In genomic region chr2:180385231-180385895, GRCm38 (mm10) we compare ENCODE assay signal across 9 mouse cellular contexts. TPM values are rescaled to one million over a fixed set of nuclear protein-coding genes. Genes with fewer than 3 reads are reported as not detected.
DNase-seq lines count a peak whose midpoint lies in the region; ATAC-seq and TF ChIP-seq lines count a peak whose summit lies in the region.
"Had no signal": no experiment of that assay in that cellular context is flagged by ENCODE, and none has a peak within 500 bp of the region (broad histone marks: within the 10 kb centered on the region; RNA-seq: fewer than 3 reads in every experiment).

No protein-coding gene starts in this region.

- H3K27ac ChIP-seq in intestine, postnatal 0 days (ENCODE audit: low read depth, low read length), result no peak overlapping the region
- H3K27ac ChIP-seq in stomach, embryonic 14.5 days (ENCODE audit: low read length), result peak overlapping the region; percentile 56; the same call in 1 of the 2 replicates

- peak overlapping the region; percentile 47; the same call in 1 of the 2 replicates for H3K4me2 ChIP-seq in intestine, postnatal 0 days (replicated peaks; ENCODE audit: low read depth)
- H3K4me2 ChIP-seq in stomach, embryonic 14.5 days (replicated peaks; ENCODE audit: low read depth, low read length), result peak overlapping the region; percentile 57

- no peaks in the 10 kb centered on the region for H3K4me1 ChIP-seq in intestine, postnatal 0 days (replicated peaks; ENCODE audit: control insufficient read depth, insufficient read depth, low read length)
- H3K4me1 ChIP-seq in stomach, embryonic 14.5 days (ENCODE audit: control insufficient read depth, insufficient read depth, low read length), result no peaks in the 10 kb centered on the region

- H3K9me3 ChIP-seq in intestine, postnatal 0 days (ENCODE audit: control insufficient read depth), result no peaks in the 10 kb centered on the region
- H3K9me3 ChIP-seq in stomach, embryonic 14.5 days (ENCODE audit: control insufficient read depth, low read depth, low read length), result no peaks in the 10 kb centered on the region
- H3K9me3 ChIP-seq: G1E had no signal

- H3K27me3 ChIP-seq in intestine, postnatal 0 days (replicated peaks; ENCODE audit: control insufficient read depth, insufficient read depth, low read length), result peaks cover 26% of the 10 kb centered on the region; the same call in 1 of the 2 replicates
- peaks cover 8% of the 10 kb centered on the region; the same call in 1 of the 2 replicates for H3K27me3 ChIP-seq in stomach, embryonic 14.5 days (ENCODE audit: control insufficient read depth, insufficient read depth, low read length)

- no peak overlapping the region for H3K9ac ChIP-seq in intestine, postnatal 0 days (ENCODE audit: low read depth, low read length)
- peak overlapping the region; percentile 10; the same call in 1 of the 2 replicates for H3K9ac ChIP-seq in stomach, embryonic 14.5 days (replicated peaks; ENCODE audit: low read depth, low read length)

- peak; percentile 1 for DNase-seq in ovary, postnatal 14 days (ENCODE audit: low spot score)
- DNase-seq in ovary, adult 18-20 months (ENCODE audit: low spot score), result no peak
- DNase-seq in heart, adult 18-20 months, result peak; percentile 81 to 90
- no peak for DNase-seq in adrenal gland, postnatal 36 days
- DNase-seq in cerebellum, adult 8-10 months, result no peak

- no peaks in the 10 kb centered on the region for H3K36me3 ChIP-seq in intestine, postnatal 0 days (ENCODE audit: control insufficient read depth, insufficient read depth)
- no peaks in the 10 kb centered on the region for H3K36me3 ChIP-seq in stomach, embryonic 14.5 days (ENCODE audit: control insufficient read depth, insufficient read depth, low read length)
- H3K36me3 ChIP-seq: G1E had no signal

- peak; percentile 45; the same call in 1 of the 2 replicates for ATAC-seq in intestine, postnatal 0 days
- ATAC-seq in stomach, embryonic 14.5 days (ENCODE audit: insufficient number of reproducible peaks, insufficient read depth, low FRiP score, low read depth), result peak; percentile 77; the same call in 1 of the 2 replicates
- ATAC-seq in erythroblast, adult 5-6 weeks (replicated peaks; ENCODE audit: low FRiP score, poor library complexity, severe bottlenecking), result no peak

- no peak for TF ChIP-seq CTCF in intestine, postnatal 0 days (IDR thresholded peaks at IDR 0.05; ENCODE audit: low read depth)

- WGBS in intestine, postnatal 0 days, result 4% methylated on average over 25 of the region's 26 CpGs
- WGBS in stomach, embryonic 14.5 days, result 3% methylated on average over 26 of the region's 26 CpGs

- H3K4me3 ChIP-seq in intestine, postnatal 0 days (ENCODE audit: low read depth, low read length), result peak overlapping the region; percentile 33
- peak overlapping the region; percentile 40 for H3K4me3 ChIP-seq in stomach, embryonic 14.5 days (ENCODE audit: low read depth, low read length)

RNA-seq across cellular contexts. Expression of gene Gata5, which starts 50.9 kb away (rescaled TPM):
- total RNA-seq in heart, adult 18-20 months (2021), result under 1 TPM; 0.35 to 0.80 TPM
- polyA plus RNA-seq in intestine, postnatal 0 days (2015; fragmentation: Nextera tagmentation; extraction: Ambion mirVana), result 20.9 and 23.9 TPM in 2 replicates
- 4.9 and 5.4 TPM in 2 replicates for polyA plus RNA-seq in stomach, embryonic 14.5 days (2014; fragmentation: Nextera tagmentation; extraction: Ambion mirVana)
- total RNA-seq in adrenal gland, postnatal 36 days (2021), result under 1 TPM in 1 of 2 experiments, not detected in 1; 0.10 TPM
- total RNA-seq in erythroblast, adult 5-6 weeks (2015; ENCODE audit: low replicate concordance), result not detected in 2 replicates
- not detected in 2 replicates for total RNA-seq in erythroblast, adult 5-6 weeks (2017; ENCODE audit: low replicate concordance)
- polyA plus RNA-seq: G1E had no signal

Comparison
In these comparisons a context has a peak if more than half of its experiments do, and no peak if none do; other contexts are left out.
1. DNase-seq: peak in ovary, postnatal 14 days (single experiment) and heart, adult 18-20 months (2 of 2); none in ovary, adult 18-20 months (single experiment), adrenal gland, postnatal 36 days (0 of 2) and cerebellum, adult 8-10 months (single experiment).